Mouse (Mus musculus): Measurements from ENCODE around the gene Fancf.

Fancf gene

GRCm38 (mm10) chr7:51862097-51862492 is at the start of gene Fancf:
Gene Fancf, minus strand, starts transcription at chr7:51862267.
- peak; percentile 96 for DNase-seq (ENCODE audit: low read depth, low spot score)

GRCm38 (mm10) chr7:51899066-51899465 is 37.0 kb upstream of the Fancf start:
- DNase-seq (ENCODE audit: low read depth, low spot score): no peak

GRCm38 (mm10) chr7:51894939-51895338 is 32.9 kb upstream of the Fancf start:
- no peak for DNase-seq (ENCODE audit: low read depth, low spot score)

- no peak for DNase-seq (ENCODE audit: low read depth, low spot score)
These were observed 32.2 kb upstream of the Fancf start for GRCm38 (mm10) chr7:51894133-51894801.

DNA sequence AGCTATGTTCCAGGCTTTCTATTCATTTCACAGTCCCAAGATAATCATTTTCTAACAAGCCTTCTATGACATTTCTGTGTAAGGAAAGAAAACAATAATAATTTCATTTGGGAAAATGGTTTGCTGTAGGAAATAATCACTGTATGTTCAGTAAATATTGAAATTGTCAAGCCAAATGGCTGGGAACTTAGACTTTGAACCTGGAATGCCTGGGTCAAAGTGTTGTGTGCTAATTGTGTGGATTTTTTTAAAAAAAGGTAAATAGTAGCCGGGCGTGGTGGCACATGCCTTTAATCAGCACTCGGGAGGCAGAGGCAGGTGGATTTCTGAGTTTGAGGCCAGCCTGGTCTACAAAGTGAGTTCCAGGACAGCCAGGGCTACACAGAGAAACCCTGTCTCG is 30.9 kb upstream of the Fancf start:
- DNase-seq (ENCODE audit: low read depth, low spot score): no peak

DNA sequence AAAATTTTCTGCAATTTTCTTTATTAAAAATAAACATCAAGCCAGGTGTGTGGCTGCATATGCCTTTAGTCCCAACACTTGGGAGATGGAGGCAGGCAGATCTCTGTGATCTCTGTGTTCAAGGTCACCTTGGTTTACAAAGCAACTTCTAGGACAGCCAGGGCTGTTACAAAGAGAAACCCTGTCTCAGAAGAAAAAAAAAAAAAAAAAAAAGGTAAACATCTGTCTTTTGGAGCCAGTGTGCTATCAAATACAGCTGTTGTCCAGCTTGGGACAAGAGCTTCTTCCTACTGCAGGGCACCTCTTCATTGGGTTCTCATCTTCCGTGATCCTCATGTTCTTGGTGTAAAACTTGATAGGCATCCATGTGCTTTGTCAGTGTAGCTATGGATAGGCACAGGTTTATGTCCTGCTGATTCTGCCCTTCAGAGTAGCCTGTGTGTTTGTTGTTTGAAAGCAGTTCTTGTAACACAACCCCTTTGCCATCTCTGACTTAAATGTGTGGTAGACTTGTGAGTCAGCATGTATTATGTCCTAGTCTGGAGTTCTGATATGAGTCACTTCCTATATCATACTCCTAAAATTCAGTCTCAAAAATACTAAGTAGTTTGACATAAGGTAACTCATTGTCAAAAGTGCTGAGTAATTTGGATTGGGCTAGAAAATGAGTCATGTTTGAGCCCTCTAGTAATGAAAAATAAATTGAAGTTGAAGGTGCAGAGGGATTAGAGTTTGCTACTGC is 30.3 kb upstream of the Fancf start:
- peak; percentile 5 for DNase-seq (ENCODE audit: low read depth, low spot score)

GRCm38 (mm10) chr7:51889601-51890000 is 27.5 kb upstream of the Fancf start:
- no peak for DNase-seq (ENCODE audit: low read depth, low spot score)

DNA sequence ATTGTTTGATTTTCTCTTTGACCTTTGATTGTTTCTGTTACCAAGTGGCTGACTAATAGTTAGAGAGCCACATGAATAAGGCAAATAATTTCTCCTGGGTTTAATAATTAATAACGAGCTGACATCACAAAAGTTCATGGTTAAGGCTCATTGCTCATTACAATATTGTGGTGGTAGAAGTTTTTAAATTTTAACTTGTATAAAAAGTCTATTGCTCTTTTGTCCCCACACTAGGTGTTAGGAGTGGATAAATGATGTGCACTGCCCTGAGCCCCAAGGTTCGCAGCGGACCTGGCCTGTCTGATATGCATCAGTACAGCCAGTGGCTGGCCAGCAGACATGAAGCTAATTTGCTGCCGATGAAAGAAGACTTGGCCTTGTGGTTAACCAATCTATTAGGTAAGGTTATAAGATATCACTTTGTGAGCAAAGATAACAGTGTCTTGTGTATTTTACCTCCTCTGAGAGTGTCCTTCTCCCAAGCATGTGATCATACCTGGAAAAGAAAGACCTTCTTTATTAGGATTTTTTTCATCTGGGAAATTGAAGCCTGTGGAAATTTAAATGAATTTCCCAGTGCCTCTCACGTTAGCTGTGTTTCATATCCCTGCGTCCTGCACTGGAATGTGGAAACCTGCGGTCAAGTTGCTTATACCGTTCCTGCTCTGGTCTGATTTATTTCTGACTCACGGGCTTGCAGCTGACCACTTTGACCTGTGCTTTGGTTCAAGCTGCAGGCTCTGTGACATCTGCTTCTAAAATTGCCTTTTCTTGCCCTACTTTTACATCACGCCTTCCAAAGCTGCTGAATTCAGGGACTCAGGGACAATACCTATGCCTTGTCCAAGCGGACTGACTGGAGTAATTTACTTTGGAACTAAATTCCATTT is 25.9 kb upstream of the Fancf start:
- DNase-seq (ENCODE audit: low read depth, low spot score): peak; percentile 3

GRCm38 (mm10) chr7:51885345-51885744 is 23.3 kb upstream of the Fancf start:
- no peak for DNase-seq (ENCODE audit: low read depth, low spot score)

GRCm38 (mm10) chr7:51880121-51880520 is 18.1 kb upstream of the Fancf start:
- no peak for DNase-seq (ENCODE audit: low read depth, low spot score)

- DNase-seq (ENCODE audit: low read depth, low spot score): peak; percentile 66
These were observed 17.2 kb upstream of the Fancf start for GRCm38 (mm10) chr7:51879136-51879723.

- DNase-seq (ENCODE audit: low read depth, low spot score): no peak
These were observed 16.7 kb upstream of the Fancf start for GRCm38 (mm10) chr7:51878730-51879129.

- DNase-seq (ENCODE audit: low read depth, low spot score): no peak
These were observed 14.2 kb upstream of the Fancf start for GRCm38 (mm10) chr7:51876316-51876715.

- DNase-seq (ENCODE audit: low read depth, low spot score): no peak
These were observed 10.5 kb upstream of the Fancf start for GRCm38 (mm10) chr7:51872597-51872996.

- DNase-seq (ENCODE audit: low read depth, low spot score): no peak
These were observed 10.0 kb upstream of the Fancf start for GRCm38 (mm10) chr7:51872041-51872440.

GRCm38 (mm10) chr7:51867983-51868382 is 5.9 kb upstream of the Fancf start:
- no peak for DNase-seq (ENCODE audit: low read depth, low spot score)

GRCm38 (mm10) chr7:51865336-51865735 is 3.3 kb upstream of the Fancf start:
- peak; percentile 14 for DNase-seq (ENCODE audit: low read depth, low spot score)

GRCm38 (mm10) chr7:51862842-51863241 is 775 bp upstream of the Fancf start:
- no peak for DNase-seq (ENCODE audit: low read depth, low spot score)

DNA sequence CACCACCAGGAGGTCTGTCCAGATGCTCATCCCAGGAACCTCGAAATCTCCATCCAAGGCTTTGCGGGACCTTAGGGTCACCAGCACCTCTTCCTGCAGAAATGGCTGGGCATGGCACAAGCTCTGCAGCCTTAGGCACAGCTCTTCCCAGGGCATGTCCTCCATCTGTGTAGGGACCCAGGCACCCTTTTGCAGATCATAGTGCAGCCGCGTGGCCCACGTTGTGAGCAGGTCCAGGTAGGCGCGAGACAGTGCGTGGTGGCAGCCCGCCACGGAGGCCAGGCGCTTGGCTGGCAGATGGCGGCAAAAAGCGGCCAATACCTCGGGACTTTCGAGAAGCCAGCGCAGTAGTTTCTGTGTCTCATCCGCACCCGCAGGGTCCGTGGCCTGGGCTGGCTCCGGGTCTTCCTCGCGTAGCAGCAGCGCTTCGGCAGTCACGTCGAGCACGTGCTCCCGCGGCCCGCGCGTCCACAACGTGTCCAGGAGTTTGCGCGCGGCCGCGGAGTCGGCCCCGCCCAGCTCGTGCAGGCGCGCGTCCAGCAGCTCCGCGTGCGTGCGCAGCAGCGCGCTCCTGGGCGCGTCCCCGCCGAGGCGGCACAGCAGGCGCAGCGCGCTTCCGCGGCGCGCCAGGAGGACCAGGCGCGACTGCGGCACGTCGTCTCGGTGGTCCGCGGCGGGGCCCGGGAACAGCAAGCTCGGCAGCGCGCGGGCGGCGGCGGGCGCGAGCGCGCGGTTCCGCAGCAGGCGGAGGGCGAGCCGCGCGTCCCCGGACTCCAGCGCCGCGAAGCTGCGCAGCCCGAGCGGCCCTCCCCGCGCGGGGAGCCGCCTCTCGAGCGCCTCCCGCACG is 594 bp downstream of the Fancf start, which contains the start of gene Gas2:
Gene Gas2, plus strand, starts transcription at position 766 of the 847 bp plus-strand sequence.
- peak; percentile 91 for DNase-seq (ENCODE audit: low read depth, low spot score)

- DNase-seq (ENCODE audit: low read depth, low spot score): no peak
These were observed 10.1 kb downstream of the Fancf start for GRCm38 (mm10) chr7:51851890-51852507.

Data from CD4-positive helper T cell, adult 2 months (primary cell).